Mouse (Mus musculus): ENCODE measurements at regions not wholly inside any gene's neighbourhood (a gene's known extent, or its start where the extent isn't known, plus 50 kb on each side); places are given as distances from the start of the nearest gene placed in this dataset.

GRCm38 (mm10) chr7:78003086-78003485 is 734.7 kb downstream of the Ntrk3 start:
- no peaks in the 10 kb centered on the region for H3K27me3 ChIP-seq (replicated peaks)
- no peaks in the 10 kb centered on the region for H3K4me1 ChIP-seq
- peaks cover 7% of the 10 kb centered on the region; the same call in 1 of the 2 replicates for H3K9me3 ChIP-seq
- no peaks in the 10 kb centered on the region for H3K36me3 ChIP-seq (replicated peaks; ENCODE audit: low read length)
- no peak for TF ChIP-seq GATA1 (IDR thresholded peaks at IDR 0.05; ENCODE audit: borderline replicate concordance, low read length)
- no peak overlapping the region for H3K4me3 ChIP-seq (replicated peaks)

GRCm38 (mm10) chr7:77993840-77994239 is 744.0 kb downstream of the Ntrk3 start:
- Histone ChIP-seq H3K36me3 (replicated peaks; ENCODE audit: low read length) (no peaks in the 10 kb centered on the region), H3K4me1 (no peaks in the 10 kb centered on the region)
- TF ChIP-seq GATA1 (IDR thresholded peaks at IDR 0.05; ENCODE audit: borderline replicate concordance, low read length) (no peak), FLI1 (IDR thresholded peaks at IDR 0.05; ENCODE audit: low read length) (no peak)

GRCm38 (mm10) chr7:77990150-77990549 is 747.7 kb downstream of the Ntrk3 start:
- no peak for TF ChIP-seq FLI1 (IDR thresholded peaks at IDR 0.05; ENCODE audit: low read length)
- no peak for TF ChIP-seq GATA1 (IDR thresholded peaks at IDR 0.05; ENCODE audit: borderline replicate concordance, low read length)
- H3K27me3 ChIP-seq (replicated peaks): no peaks in the 10 kb centered on the region
- H3K9me3 ChIP-seq: peaks cover 17% of the 10 kb centered on the region
- no peaks in the 10 kb centered on the region for H3K4me1 ChIP-seq
- no peaks in the 10 kb centered on the region for H3K36me3 ChIP-seq (replicated peaks; ENCODE audit: low read length)
- no peak overlapping the region for H3K4me3 ChIP-seq (replicated peaks)

More at GRCm38 (mm10) chr7:77993840-77994239, 744.0 kb downstream of the Ntrk3 start:
- no peaks in the 10 kb centered on the region for H3K27me3 ChIP-seq (replicated peaks)
- peaks cover 17% of the 10 kb centered on the region for H3K9me3 ChIP-seq
- H3K4me3 ChIP-seq (replicated peaks): no peak overlapping the region

GRCm38 (mm10) chr7:77988177-77988576 is 749.6 kb downstream of the Ntrk3 start:
- Histone ChIP-seq H3K9me3 (peaks cover 17% of the 10 kb centered on the region), H3K27me3 (replicated peaks) (no peaks in the 10 kb centered on the region), H3K4me3 (replicated peaks) (no peak overlapping the region), H3K4me1 (no peaks in the 10 kb centered on the region), H3K36me3 (replicated peaks; ENCODE audit: low read length) (no peaks in the 10 kb centered on the region)
- no peak for TF ChIP-seq GATA1 (IDR thresholded peaks at IDR 0.05; ENCODE audit: borderline replicate concordance, low read length)
- no peak for TF ChIP-seq FLI1 (IDR thresholded peaks at IDR 0.05; ENCODE audit: low read length)

- H3K36me3 ChIP-seq (replicated peaks; ENCODE audit: low read length): no peaks in the 10 kb centered on the region
- H3K27me3 ChIP-seq (replicated peaks): no peaks in the 10 kb centered on the region
- no peak for TF ChIP-seq GATA1 (IDR thresholded peaks at IDR 0.05; ENCODE audit: borderline replicate concordance, low read length)
- no peak for TF ChIP-seq FLI1 (IDR thresholded peaks at IDR 0.05; ENCODE audit: low read length)
- H3K9me3 ChIP-seq: no peaks in the 10 kb centered on the region
- no peak overlapping the region for H3K4me3 ChIP-seq (replicated peaks)
- no peaks in the 10 kb centered on the region for H3K4me1 ChIP-seq
Observed at GRCm38 (mm10) chr7:77966658-77967057, 771.2 kb downstream of the Ntrk3 start.

- Histone ChIP-seq H3K27me3 (replicated peaks) (no peaks in the 10 kb centered on the region), H3K4me3 (replicated peaks) (no peak overlapping the region), H3K4me1 (no peaks in the 10 kb centered on the region), H3K9me3 (no peaks in the 10 kb centered on the region), H3K36me3 (replicated peaks; ENCODE audit: low read length) (no peaks in the 10 kb centered on the region)
- TF ChIP-seq FLI1 (IDR thresholded peaks at IDR 0.05; ENCODE audit: low read length): no peak
- no peak for TF ChIP-seq GATA1 (IDR thresholded peaks at IDR 0.05; ENCODE audit: borderline replicate concordance, low read length)
Observed at GRCm38 (mm10) chr7:77933366-77933765, 804.4 kb downstream of the Ntrk3 start.

- TF ChIP-seq GATA1 (IDR thresholded peaks at IDR 0.05; ENCODE audit: borderline replicate concordance, low read length): no peak
- TF ChIP-seq FLI1 (IDR thresholded peaks at IDR 0.05; ENCODE audit: low read length): no peak
- H3K9me3 ChIP-seq: no peaks in the 10 kb centered on the region
Observed at GRCm38 (mm10) chr7:77928479-77929467, 809.0 kb downstream of the Ntrk3 start.

GRCm38 (mm10) chr7:77899231-77899630 is 838.6 kb downstream of the Ntrk3 start:
- TF ChIP-seq FLI1 (IDR thresholded peaks at IDR 0.05; ENCODE audit: low read length): no peak
- TF ChIP-seq GATA1 (IDR thresholded peaks at IDR 0.05; ENCODE audit: borderline replicate concordance, low read length): no peak
- no peak overlapping the region for H3K4me3 ChIP-seq (replicated peaks)
- no peaks in the 10 kb centered on the region for H3K36me3 ChIP-seq (replicated peaks; ENCODE audit: low read length)
- H3K4me1 ChIP-seq: no peaks in the 10 kb centered on the region
- H3K27me3 ChIP-seq (replicated peaks): no peaks in the 10 kb centered on the region
- peaks cover 21% of the 10 kb centered on the region; the same call in 1 of the 2 replicates for H3K9me3 ChIP-seq

More at GRCm38 (mm10) chr7:77928479-77929467, 809.0 kb downstream of the Ntrk3 start:
- no peaks in the 10 kb centered on the region for H3K4me1 ChIP-seq
- no peaks in the 10 kb centered on the region for H3K36me3 ChIP-seq (replicated peaks; ENCODE audit: low read length)
- H3K27me3 ChIP-seq (replicated peaks): no peaks in the 10 kb centered on the region
- H3K4me3 ChIP-seq (replicated peaks): no peak overlapping the region

GRCm38 (mm10) chr7:77888543-77888942 is 849.3 kb downstream of the Ntrk3 start:
- H3K9me3 ChIP-seq: no peaks in the 10 kb centered on the region
- H3K4me3 ChIP-seq (replicated peaks): no peak overlapping the region
- no peaks in the 10 kb centered on the region for H3K36me3 ChIP-seq (replicated peaks; ENCODE audit: low read length)
- H3K4me1 ChIP-seq: no peaks in the 10 kb centered on the region
- TF ChIP-seq FLI1 (IDR thresholded peaks at IDR 0.05; ENCODE audit: low read length) (no peak), GATA1 (IDR thresholded peaks at IDR 0.05; ENCODE audit: borderline replicate concordance, low read length) (no peak)
- H3K27me3 ChIP-seq (replicated peaks): no peaks in the 10 kb centered on the region
